Mouse (Mus musculus): ENCODE measurements around the gene Ctnnal1. TPM values are rescaled to one million over a fixed set of nuclear protein-coding genes. Genes with fewer than 3 reads are reported as not detected.

Gene Ctnnal1
- total RNA-seq, 2 experiments from 2014 or later, result 12.5 to 15.7 TPM

- DNase-seq, result no peak
Measured at GRCm38 (mm10) chr4:56858733-56859132, 6.3 kb downstream of the Ctnnal1 start.

GRCm38 (mm10) chr4:56856371-56856949 is 8.5 kb downstream of the Ctnnal1 start:
- no peak for DNase-seq

GRCm38 (mm10) chr4:56855935-56856334 is 9.1 kb downstream of the Ctnnal1 start:
- no peak for DNase-seq

- DNase-seq, result no peak
Measured at GRCm38 (mm10) chr4:56850724-56851123, 14.3 kb downstream of the Ctnnal1 start.

GRCm38 (mm10) chr4:56848044-56848443 is 16.9 kb downstream of the Ctnnal1 start:
- no peak for DNase-seq

GRCm38 (mm10) chr4:56847400-56847799 is 17.6 kb downstream of the Ctnnal1 start:
- DNase-seq, result no peak

- DNase-seq, result no peak
Measured at GRCm38 (mm10) chr4:56845896-56846533, 19.0 kb downstream of the Ctnnal1 start.

- DNase-seq, result no peak
Measured at GRCm38 (mm10) chr4:56844911-56845310, 20.1 kb downstream of the Ctnnal1 start.

- no peak for DNase-seq
Measured at GRCm38 (mm10) chr4:56843963-56844362, 21.0 kb downstream of the Ctnnal1 start.

- DNase-seq, result no peak
Measured at GRCm38 (mm10) chr4:56842501-56842900, 22.5 kb downstream of the Ctnnal1 start.

GRCm38 (mm10) chr4:56840297-56840696 is 24.7 kb downstream of the Ctnnal1 start:
- DNase-seq, result no peak

- DNase-seq, result no peak
Measured at GRCm38 (mm10) chr4:56837661-56838060, 27.3 kb downstream of the Ctnnal1 start.

- no peak for DNase-seq
Measured at GRCm38 (mm10) chr4:56831998-56832397, 33.0 kb downstream of the Ctnnal1 start.

- no peak for DNase-seq
Measured at GRCm38 (mm10) chr4:56831013-56831609, 33.9 kb downstream of the Ctnnal1 start.

GRCm38 (mm10) chr4:56829511-56829921 is 35.5 kb downstream of the Ctnnal1 start:
- peak; percentile 40 to 54 for DNase-seq

GRCm38 (mm10) chr4:56828932-56829331 is 36.1 kb downstream of the Ctnnal1 start:
- no peak for DNase-seq

- no peak for DNase-seq
Measured at GRCm38 (mm10) chr4:56824231-56824630, 40.8 kb downstream of the Ctnnal1 start.

- DNase-seq, result no peak
Measured at GRCm38 (mm10) chr4:56820017-56820550, 44.9 kb downstream of the Ctnnal1 start.

GRCm38 (mm10) chr4:56815131-56815530 is 49.9 kb downstream of the Ctnnal1 start:
- no peak for DNase-seq

- DNase-seq, result no peak
Measured at GRCm38 (mm10) chr4:56812096-56812495, 52.9 kb downstream of the Ctnnal1 start.

- no peak for DNase-seq
Measured at GRCm38 (mm10) chr4:56811642-56812041, 53.3 kb downstream of the Ctnnal1 start.

GRCm38 (mm10) chr4:56809050-56809449 is 55.9 kb downstream of the Ctnnal1 start:
- DNase-seq, result no peak

GRCm38 (mm10) chr4:56802669-56803150 is 62.3 kb downstream of the Ctnnal1 start:
- DNase-seq, result no peak

Measured in layer of hippocampus, postnatal 36 days (tissue).